In genomic region chr8:70791975-70792691, GRCm38 (mm10) we compare ENCODE assay signal across 8 mouse cellular contexts. TPM values are rescaled to one million over a fixed set of nuclear protein-coding genes. Genes with fewer than 3 reads are reported as not detected.
DNase-seq lines count a peak whose midpoint lies in the region; ATAC-seq and TF ChIP-seq lines count a peak whose summit lies in the region.

No protein-coding gene starts in this region.

- H3K4me3 ChIP-seq in heart, embryonic 12.5 days, result peak overlapping the region; percentile 66
- H3K4me3 ChIP-seq in kidney, postnatal 0 days (replicated peaks; ENCODE audit: low read depth, low read length), result peak overlapping the region; percentile 70
- peak overlapping the region; percentile 82 for H3K4me3 ChIP-seq in liver, embryonic 11.5 days (ENCODE audit: low read depth, low read length)
- peak overlapping the region; percentile 75 for H3K4me3 ChIP-seq in stomach, embryonic 14.5 days (ENCODE audit: low read depth, low read length)

- ATAC-seq in erythroblast, adult 5-6 weeks (replicated peaks; ENCODE audit: low FRiP score, poor library complexity, severe bottlenecking), result peak; percentile 50
- ATAC-seq in heart, embryonic 12.5 days (ENCODE audit: insufficient number of reproducible peaks, low FRiP score), result peak; percentile 85
- peak; percentile 81 for ATAC-seq in kidney, postnatal 0 days (replicated peaks; ENCODE audit: low FRiP score, low read depth)
- peak; percentile 74 for ATAC-seq in liver, embryonic 11.5 days (replicated peaks; ENCODE audit: low FRiP score)
- ATAC-seq in stomach, embryonic 14.5 days (ENCODE audit: insufficient number of reproducible peaks, insufficient read depth, low FRiP score, low read depth), result peak; percentile 83

- peak overlapping the region; percentile 79 for H3K9ac ChIP-seq in heart, embryonic 12.5 days
- peak overlapping the region; percentile 83 for H3K9ac ChIP-seq in kidney, postnatal 0 days (ENCODE audit: low read depth, low read length)
- peak overlapping the region; percentile 85 for H3K9ac ChIP-seq in liver, embryonic 11.5 days (ENCODE audit: low read depth, low read length)
- H3K9ac ChIP-seq in stomach, embryonic 14.5 days (replicated peaks; ENCODE audit: low read depth, low read length), result peak overlapping the region; percentile 80

- no peak for TF ChIP-seq CTCF in kidney, postnatal 0 days (IDR thresholded peaks at IDR 0.05; ENCODE audit: low read depth)

- H3K4me2 ChIP-seq in heart, embryonic 12.5 days, result peak overlapping the region; percentile 78
- H3K4me2 ChIP-seq in kidney, postnatal 0 days (ENCODE audit: low read length), result peak overlapping the region; percentile 80
- peak overlapping the region; percentile 91 for H3K4me2 ChIP-seq in liver, embryonic 11.5 days
- H3K4me2 ChIP-seq in stomach, embryonic 14.5 days (replicated peaks; ENCODE audit: low read depth, low read length), result peak overlapping the region; percentile 82

- H3K9me3 ChIP-seq in heart, embryonic 12.5 days (replicated peaks), result no peaks in the 10 kb centered on the region
- H3K9me3 ChIP-seq in kidney, postnatal 0 days (replicated peaks; ENCODE audit: low read length), result no peaks in the 10 kb centered on the region
- no peaks in the 10 kb centered on the region for H3K9me3 ChIP-seq in liver, embryonic 11.5 days (ENCODE audit: control insufficient read depth, low read length)
- H3K9me3 ChIP-seq in stomach, embryonic 14.5 days (ENCODE audit: control insufficient read depth, low read depth, low read length), result no peaks in the 10 kb centered on the region

- no peak overlapping the region for H3K27ac ChIP-seq in heart, embryonic 12.5 days (ENCODE audit: poor library complexity, severe bottlenecking)
- H3K27ac ChIP-seq in kidney, postnatal 0 days, result peak overlapping the region; percentile 86
- peak overlapping the region; percentile 83 for H3K27ac ChIP-seq in liver, embryonic 11.5 days (ENCODE audit: low read depth, low read length)
- peak overlapping the region; percentile 61 for H3K27ac ChIP-seq in stomach, embryonic 14.5 days (ENCODE audit: low read length)

- H3K27me3 ChIP-seq in heart, embryonic 12.5 days (replicated peaks), result peaks cover 32% of the 10 kb centered on the region
- H3K27me3 ChIP-seq in kidney, postnatal 0 days (ENCODE audit: insufficient read depth, low read length), result no peaks in the 10 kb centered on the region
- H3K27me3 ChIP-seq in liver, embryonic 11.5 days (replicated peaks; ENCODE audit: control insufficient read depth, insufficient read depth, low read length), result peaks cover 6% of the 10 kb centered on the region
- no peaks in the 10 kb centered on the region for H3K27me3 ChIP-seq in stomach, embryonic 14.5 days (ENCODE audit: control insufficient read depth, insufficient read depth, low read length)

- DNase-seq in B cell, adult 2 months, result peak; percentile 100
- peak; percentile 97 for DNase-seq in brain, adult 2 months (ENCODE audit: low read depth, low spot score)
- peak; percentile 98 for DNase-seq in kidney, postnatal 0 days (ENCODE audit: low spot score)
- DNase-seq in liver, embryonic 11.5 days (ENCODE audit: low spot score), result peak; percentile 99
- peak; percentile 99 for DNase-seq in naive thymus-derived CD4-positive, alpha-beta T cell, adult 2 months (ENCODE audit: low read depth)

- peaks cover 57% of the 10 kb centered on the region for H3K4me1 ChIP-seq in heart, embryonic 12.5 days (replicated peaks)
- peaks cover 23% of the 10 kb centered on the region for H3K4me1 ChIP-seq in kidney, postnatal 0 days (replicated peaks; ENCODE audit: insufficient read depth, low read length)
- peaks cover 49% of the 10 kb centered on the region for H3K4me1 ChIP-seq in liver, embryonic 11.5 days (replicated peaks; ENCODE audit: control insufficient read depth, insufficient read depth, low read length)
- peaks cover 24% of the 10 kb centered on the region for H3K4me1 ChIP-seq in stomach, embryonic 14.5 days (ENCODE audit: control insufficient read depth, insufficient read depth, low read length)

- 5% methylated on average over 58 of the region's 58 CpGs for WGBS in heart, embryonic 12.5 days
- 4% methylated on average over 58 of the region's 58 CpGs for WGBS in kidney, postnatal 0 days
- 4% methylated on average over 58 of the region's 58 CpGs for WGBS in liver, embryonic 11.5 days
- WGBS in stomach, embryonic 14.5 days, result 3% methylated on average over 58 of the region's 58 CpGs

- 0 out of 2 replicates have a peak, but pooled peaks cover 9% of the 10 kb centered on the region for H3K36me3 ChIP-seq in heart, embryonic 12.5 days
- peaks cover 13% of the 10 kb centered on the region; the same call in 1 of the 2 replicates for H3K36me3 ChIP-seq in kidney, postnatal 0 days (ENCODE audit: insufficient read depth, low read length)
- H3K36me3 ChIP-seq in liver, embryonic 11.5 days (ENCODE audit: control insufficient read depth, insufficient read depth, low read length), result peaks cover 7% of the 10 kb centered on the region; the same call in 1 of the 2 replicates
- peaks cover 11% of the 10 kb centered on the region; the same call in 1 of the 2 replicates for H3K36me3 ChIP-seq in stomach, embryonic 14.5 days (ENCODE audit: control insufficient read depth, insufficient read depth, low read length)

RNA-seq across cellular contexts. Expression of gene Mast3, which starts 12.7 kb away (rescaled TPM):
- 21.7 and 29.2 TPM in 2 replicates for total RNA-seq in erythroblast, adult 5-6 weeks (2015; ENCODE audit: low replicate concordance)
- 3.9 and 5.4 TPM in 2 replicates for total RNA-seq in erythroblast, adult 5-6 weeks (2017; ENCODE audit: low replicate concordance)
- 7.2 and 8.1 TPM in 2 replicates for polyA plus RNA-seq in heart, embryonic 12.5 days (2016; fragmentation: Nextera tagmentation; extraction: Ambion mirVana)
- polyA plus RNA-seq in kidney, postnatal 0 days (2015; fragmentation: Nextera tagmentation; extraction: Ambion mirVana), result 8.4 and 10.2 TPM in 2 replicates
- 18.2 and 19.3 TPM in 2 replicates for polyA plus RNA-seq in liver, embryonic 11.5 days (2014; fragmentation: Nextera tagmentation; extraction: Ambion mirVana)
- polyA plus RNA-seq in stomach, embryonic 14.5 days (2014; fragmentation: Nextera tagmentation; extraction: Ambion mirVana), result 10.7 and 13.2 TPM in 2 replicates

RNA-seq across cellular contexts. Expression of gene Pik3r2, which starts 15.6 kb away (rescaled TPM):
- total RNA-seq in erythroblast, adult 5-6 weeks (2015; ENCODE audit: low replicate concordance), result 4.8 and 12.1 TPM in 2 replicates
- 5.9 and 6.3 TPM in 2 replicates for total RNA-seq in erythroblast, adult 5-6 weeks (2017; ENCODE audit: low replicate concordance)
- 35.2 and 37.2 TPM in 2 replicates for polyA plus RNA-seq in heart, embryonic 12.5 days (2016; fragmentation: Nextera tagmentation; extraction: Ambion mirVana)
- 43.8 and 47.2 TPM in 2 replicates for polyA plus RNA-seq in kidney, postnatal 0 days (2015; fragmentation: Nextera tagmentation; extraction: Ambion mirVana)
- polyA plus RNA-seq in liver, embryonic 11.5 days (2014; fragmentation: Nextera tagmentation; extraction: Ambion mirVana), result 41.5 and 44.6 TPM in 2 replicates
- 44.5 and 45.1 TPM in 2 replicates for polyA plus RNA-seq in stomach, embryonic 14.5 days (2014; fragmentation: Nextera tagmentation; extraction: Ambion mirVana)

RNA-seq across cellular contexts. Expression of gene Il12rb1, which starts 16.1 kb away (rescaled TPM):
- not detected in 2 replicates for total RNA-seq in erythroblast, adult 5-6 weeks (2015; ENCODE audit: low replicate concordance)
- total RNA-seq in erythroblast, adult 5-6 weeks (2017; ENCODE audit: low replicate concordance), result 0.14 and 0.51 TPM in 2 replicates
- not detected in 2 replicates for polyA plus RNA-seq in heart, embryonic 12.5 days (2016; fragmentation: Nextera tagmentation; extraction: Ambion mirVana)
- 0.09 and 0.13 TPM in 2 replicates for polyA plus RNA-seq in kidney, postnatal 0 days (2015; fragmentation: Nextera tagmentation; extraction: Ambion mirVana)
- polyA plus RNA-seq in liver, embryonic 11.5 days (2014; fragmentation: Nextera tagmentation; extraction: Ambion mirVana), result 0.10 and 0.25 TPM in 2 replicates
- polyA plus RNA-seq in stomach, embryonic 14.5 days (2014; fragmentation: Nextera tagmentation; extraction: Ambion mirVana), result 0.59 TPM in 1 of 2 replicates, not detected in the other

RNA-seq across cellular contexts. Expression of gene Mpv17l2, which starts 31.4 kb away (rescaled TPM):
- 8.2 and 9.6 TPM in 2 replicates for total RNA-seq in erythroblast, adult 5-6 weeks (2015; ENCODE audit: low replicate concordance)
- 3.8 and 6.4 TPM in 2 replicates for total RNA-seq in erythroblast, adult 5-6 weeks (2017; ENCODE audit: low replicate concordance)
- polyA plus RNA-seq in heart, embryonic 12.5 days (2016; fragmentation: Nextera tagmentation; extraction: Ambion mirVana), result 37.2 and 37.9 TPM in 2 replicates
- 78.2 and 80.3 TPM in 2 replicates for polyA plus RNA-seq in kidney, postnatal 0 days (2015; fragmentation: Nextera tagmentation; extraction: Ambion mirVana)
- polyA plus RNA-seq in liver, embryonic 11.5 days (2014; fragmentation: Nextera tagmentation; extraction: Ambion mirVana), result 67.7 and 76.4 TPM in 2 replicates
- 42.8 and 43.1 TPM in 2 replicates for polyA plus RNA-seq in stomach, embryonic 14.5 days (2014; fragmentation: Nextera tagmentation; extraction: Ambion mirVana)

RNA-seq across cellular contexts. Expression of gene Rab3a, which starts 37.7 kb away (rescaled TPM):
- total RNA-seq in erythroblast, adult 5-6 weeks (2015; ENCODE audit: low replicate concordance), result not detected in 2 replicates
- total RNA-seq in erythroblast, adult 5-6 weeks (2017; ENCODE audit: low replicate concordance), result 1.5 TPM in 1 of 2 replicates, not detected in the other
- 19.1 and 19.2 TPM in 2 replicates for polyA plus RNA-seq in heart, embryonic 12.5 days (2016; fragmentation: Nextera tagmentation; extraction: Ambion mirVana)
- polyA plus RNA-seq in kidney, postnatal 0 days (2015; fragmentation: Nextera tagmentation; extraction: Ambion mirVana), result 20.5 and 21.8 TPM in 2 replicates
- 6.3 and 6.9 TPM in 2 replicates for polyA plus RNA-seq in liver, embryonic 11.5 days (2014; fragmentation: Nextera tagmentation; extraction: Ambion mirVana)
- 27.0 and 28.7 TPM in 2 replicates for polyA plus RNA-seq in stomach, embryonic 14.5 days (2014; fragmentation: Nextera tagmentation; extraction: Ambion mirVana)
